Mouse (Mus musculus) myocyte (in vitro differentiated cells): ENCODE results near the gene Ggt6.

Source experiments
- MAX ChIP-seq: IDR thresholded peaks from one replicate; pipeline ENCODE4 v1.6.1; 2011; ENCODE audit warnings: low read depth, mild to moderate bottlenecking, control low read depth
- POLR2A ChIP-seq: IDR thresholded peaks from one replicate; pipeline ENCODE4 v1.6.1; 2011; ENCODE audit warnings: low read depth, mild to moderate bottlenecking, control low read depth, moderate library complexity; ENCODE audit not compliant: insufficient read length
- POLR2AphosphoS2 ChIP-seq: IDR thresholded peaks from one replicate; pipeline ENCODE4 v1.6.1; 2011; ENCODE audit warnings: low read depth, control low read depth; ENCODE audit not compliant: insufficient read length

- TF ChIP-seq POLR2A (no peak), MAX (no peak), POLR2AphosphoS2 (no peak)
Observed at GRCm38 (mm10) chr11:72435694-72436045, 344 bp downstream of the Ggt6 start.
